Mouse (Mus musculus) CD8-positive naive resting alpha-beta T cell, adult 2 months (primary cell): ENCODE data around the gene Cap1.
A peak's percentile ranks its signal among the peaks of the same experiment; 100 is the strongest.

Source experiments
- DNase-seq, 2 experiments: peaks; one replicate each; pipeline ENCODE4 v3.0.0; 2022; ENCODE audit warnings: low read depth in 2 of 2, low spot score in 2 of 2

The Cap1 gene

GRCm38 (mm10) chr4:122885768-122886578 is at the start of gene Cap1:
TSS of gene Cap1 (minus strand) at chr4:122886056.
- peak; percentile 88 to 91 for DNase-seq

GRCm38 (mm10) chr4:122933857-122934256 is 48.0 kb upstream of the Cap1 start:
- DNase-seq: peak; percentile 62 to 66

GRCm38 (mm10) chr4:122933051-122933591 is 47.3 kb upstream of the Cap1 start:
- no peak for DNase-seq

- no peak for DNase-seq
Observed at GRCm38 (mm10) chr4:122932239-122932978, 46.6 kb upstream of the Cap1 start.

GRCm38 (mm10) chr4:122930939-122931590 is 45.2 kb upstream of the Cap1 start:
- no peak for DNase-seq

- DNase-seq: no peak
Observed at GRCm38 (mm10) chr4:122923392-122924344, 37.8 kb upstream of the Cap1 start.

GRCm38 (mm10) chr4:122922841-122923240 is 37.0 kb upstream of the Cap1 start:
- no peak for DNase-seq

- no peak for DNase-seq
Observed at GRCm38 (mm10) chr4:122915985-122916384, 30.1 kb upstream of the Cap1 start.

- no peak for DNase-seq
Observed at GRCm38 (mm10) chr4:122914186-122914585, 28.3 kb upstream of the Cap1 start.

- peak in 1 of 2 experiments; percentile 18 for DNase-seq
Observed at GRCm38 (mm10) chr4:122912613-122913012, 26.8 kb upstream of the Cap1 start.

GRCm38 (mm10) chr4:122910577-122910976 is 24.7 kb upstream of the Cap1 start:
- DNase-seq: peak; percentile 37 to 43

- DNase-seq: no peak
Observed at GRCm38 (mm10) chr4:122909572-122910189, 23.8 kb upstream of the Cap1 start.

GRCm38 (mm10) chr4:122905359-122905758 is 19.5 kb upstream of the Cap1 start:
- DNase-seq: no peak

- no peak for DNase-seq
Observed at GRCm38 (mm10) chr4:122903709-122904108, 17.9 kb upstream of the Cap1 start.

- DNase-seq: no peak
Observed at GRCm38 (mm10) chr4:122902156-122902555, 16.3 kb upstream of the Cap1 start.

- DNase-seq: peak; percentile 58 to 72
Observed at GRCm38 (mm10) chr4:122898313-122898712, 12.5 kb upstream of the Cap1 start.

- no peak for DNase-seq
Observed at GRCm38 (mm10) chr4:122897750-122898149, 11.9 kb upstream of the Cap1 start.

GRCm38 (mm10) chr4:122892157-122892556 is 6.3 kb upstream of the Cap1 start:
- DNase-seq: no peak

- DNase-seq: no peak
Observed at GRCm38 (mm10) chr4:122891597-122891996, 5.7 kb upstream of the Cap1 start.
